Mouse (Mus musculus) hematopoietic stem cell, adult 5-6 weeks (primary cell): ENCODE measurements around the gene Acap2. TPM values are rescaled to one million over a fixed set of nuclear protein-coding genes. Genes with fewer than 3 reads are reported as not detected.

ENCODE experiments used
- ATAC-seq, 2 experiments: fragments of 125-278 bp in 1 of 2; replicated peaks in 1 of 2; 2 replicates each; pipeline ENCODE4 v1.8.0; 2016 to 2017; ENCODE audit warnings: inconsistent platforms in 2 of 2, mild to moderate bottlenecking in 2 of 2, moderate number of reproducible peaks in 2 of 2, low read depth in 1 of 2, moderate TSS enrichment in 1 of 2; ENCODE audit not compliant: low FRiP score in 2 of 2, poor library complexity in 2 of 2, severe bottlenecking in 2 of 2, insufficient read depth in 1 of 2, low TSS enrichment in 1 of 2
- total RNA-seq: library from RNA; stranded (forward); fragments of 172-1452, 232-1000 nt; gene quantifications from 2 replicates; pipeline ENCODE4 v1.2.3, GENCODE M21; 2017

Gene Acap2
- total RNA-seq, 1 experiment from 2014 or later: 44.5 TPM

DNA sequence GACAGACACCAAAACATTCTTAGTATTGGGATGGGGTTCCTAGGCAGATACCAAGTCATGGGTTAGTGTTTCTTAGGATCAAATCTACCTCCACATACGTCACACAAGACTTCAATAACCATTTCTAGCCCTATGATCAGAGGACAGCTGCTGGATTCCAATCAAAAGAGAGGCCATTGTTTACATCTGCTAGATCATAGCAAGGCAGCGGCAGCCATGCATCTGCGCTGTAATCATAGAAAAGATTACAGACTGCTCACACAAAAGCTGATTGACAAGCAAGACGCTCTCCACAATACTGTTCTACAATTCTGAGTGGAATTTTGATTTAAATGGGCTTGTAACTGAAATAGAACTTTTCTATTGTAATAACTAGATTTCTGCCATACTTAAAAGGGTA is 16.3 kb downstream of the Acap2 start:
- no peak for ATAC-seq

DNA sequence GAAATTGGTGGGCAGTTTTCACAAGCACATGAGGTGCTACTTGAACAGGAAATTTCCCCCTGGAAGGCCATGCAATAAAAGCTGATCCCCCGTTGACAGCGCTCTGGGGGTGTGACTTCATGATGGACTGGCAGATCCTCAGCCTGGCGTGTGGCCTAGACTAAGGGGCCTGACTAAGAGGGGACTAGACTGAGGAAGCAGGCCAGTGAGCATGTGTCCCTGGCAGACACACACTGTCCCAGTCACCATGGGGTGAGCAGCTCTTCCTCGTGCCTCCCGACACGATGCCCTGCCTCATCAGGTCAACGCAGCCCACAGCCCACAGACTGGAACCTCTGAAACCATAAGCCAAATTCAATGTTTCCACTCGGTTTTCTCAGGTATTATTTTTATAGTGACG is 18.5 kb downstream of the Acap2 start:
- no peak for ATAC-seq

DNA sequence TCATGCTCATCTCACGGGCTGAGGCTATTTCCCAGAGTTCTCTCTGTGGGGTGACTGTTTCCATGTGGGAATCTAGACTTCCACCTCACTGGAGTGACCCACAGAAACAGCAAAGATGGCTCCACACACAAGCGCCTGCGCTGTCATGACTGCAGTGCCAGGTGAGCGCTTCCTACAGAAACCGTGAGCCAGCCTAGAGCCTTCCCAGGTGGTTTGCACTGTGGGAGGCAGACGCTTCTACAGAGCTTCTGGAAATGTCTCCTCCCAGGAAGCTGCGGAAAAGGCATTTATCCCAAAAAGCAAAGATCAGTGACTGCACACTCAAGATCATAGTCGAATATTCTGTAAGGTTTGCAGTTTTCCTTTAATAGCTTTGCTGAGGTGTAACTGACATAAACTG is 20.2 kb downstream of the Acap2 start:
- ATAC-seq: no peak

DNA sequence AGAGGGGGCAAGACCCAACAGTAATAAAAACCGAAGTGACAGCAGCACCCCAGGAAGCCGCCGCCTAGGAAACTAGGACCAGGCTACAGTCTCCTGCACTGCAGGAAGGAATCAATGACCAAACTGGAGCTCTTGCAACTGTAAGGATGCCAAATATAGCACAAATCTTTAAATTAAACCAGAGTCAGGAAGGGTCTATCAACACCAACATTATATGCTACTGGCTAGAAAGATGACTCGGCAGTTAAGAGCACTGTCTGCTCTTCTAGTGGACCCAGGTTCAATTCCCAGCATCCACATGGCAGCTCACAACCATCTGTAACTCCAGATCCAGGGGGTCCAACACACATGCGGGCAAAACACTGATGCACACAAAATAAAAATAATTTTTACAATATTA is 21.7 kb downstream of the Acap2 start:
- no peak for ATAC-seq

DNA sequence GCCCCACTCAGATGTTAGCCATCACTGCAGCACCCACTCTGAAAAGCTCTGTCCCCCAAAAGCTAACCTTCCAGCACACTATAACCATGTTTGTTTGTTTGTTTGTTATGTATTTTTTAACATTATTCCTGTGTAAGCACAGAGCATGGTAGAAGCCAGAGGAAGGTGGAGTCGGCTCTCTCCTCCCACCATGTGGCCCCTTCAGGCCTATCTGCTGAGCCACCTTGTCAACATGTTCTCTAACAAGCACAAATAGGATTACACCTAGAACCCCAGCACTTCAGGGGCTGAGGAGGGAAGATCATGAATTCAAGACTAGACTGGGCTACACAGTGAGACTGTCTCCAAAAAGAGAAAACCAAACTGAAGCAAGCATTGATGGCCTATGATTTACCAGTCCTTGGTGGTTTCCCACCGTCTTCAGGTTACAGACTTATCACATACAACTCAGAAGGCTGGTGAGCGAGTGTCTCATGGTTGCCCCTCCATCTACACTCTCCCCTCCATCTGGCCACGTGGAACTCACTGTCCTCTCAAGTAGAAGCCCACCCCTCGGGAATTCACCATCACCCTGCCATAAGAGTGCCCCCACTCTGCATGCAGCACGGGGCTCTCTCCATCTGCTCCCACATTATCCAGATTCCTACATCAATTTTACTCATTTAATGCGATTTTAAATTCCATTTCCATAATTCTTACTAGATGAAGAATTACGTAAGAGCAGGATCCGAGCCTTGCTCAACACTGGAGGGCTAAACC is 26.0 kb downstream of the Acap2 start:
- no peak for ATAC-seq

DNA sequence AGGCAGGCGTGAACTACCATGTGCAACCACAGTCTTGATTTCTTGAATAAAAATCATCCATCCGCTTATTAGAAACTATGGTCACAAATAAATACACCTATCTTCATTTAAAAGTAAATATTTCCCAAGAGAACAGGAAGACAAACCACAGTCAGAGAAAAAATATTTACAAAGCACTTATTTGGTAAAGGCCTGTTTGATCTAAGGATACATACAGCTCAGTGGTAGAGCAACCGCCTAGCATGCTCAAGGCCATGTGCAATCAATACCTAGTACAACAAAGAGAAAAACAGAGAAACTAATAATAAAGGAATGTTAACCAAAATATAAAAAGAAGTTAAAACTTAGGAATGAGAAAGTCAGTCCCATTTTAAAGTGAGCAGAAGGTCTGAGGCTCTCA is 28.8 kb downstream of the Acap2 start:
- ATAC-seq: no peak

DNA sequence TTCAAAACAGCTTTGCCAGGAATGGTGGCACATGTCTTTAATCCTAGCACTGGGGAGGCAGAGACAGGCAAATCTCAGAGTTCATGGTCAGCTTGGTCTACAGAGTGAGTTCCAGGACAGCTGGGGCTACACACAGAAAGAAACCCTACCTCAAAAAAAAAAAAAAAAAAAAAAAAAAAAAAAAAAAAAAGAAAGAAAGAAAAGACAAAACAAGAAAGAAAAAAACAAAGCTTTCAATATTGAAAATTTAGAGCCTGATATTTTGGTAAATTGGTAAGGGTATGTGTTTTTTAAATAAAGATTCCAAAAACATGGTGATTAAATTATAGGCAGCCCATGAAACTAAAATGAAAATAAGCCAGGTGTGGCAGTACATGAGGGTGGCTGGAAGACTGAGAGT is 29.6 kb downstream of the Acap2 start:
- no peak for ATAC-seq

DNA sequence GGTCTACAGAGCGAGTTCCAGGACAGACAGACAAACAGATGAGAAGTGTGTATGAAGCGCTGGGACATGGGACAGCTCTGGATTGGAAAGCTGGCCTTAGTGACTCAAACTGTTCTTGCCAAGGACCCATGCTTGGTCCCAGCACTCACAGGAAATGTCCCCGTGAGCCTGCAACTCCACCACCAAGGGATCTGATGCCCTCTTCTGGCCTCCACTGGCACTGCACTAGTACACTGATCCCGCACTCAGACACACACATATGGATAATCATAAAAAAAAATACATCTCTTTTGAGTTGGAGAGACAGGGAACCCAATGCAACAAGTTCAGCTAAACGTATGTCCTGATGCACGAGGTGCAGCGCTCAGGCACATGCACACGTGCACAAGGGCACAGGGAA is 30.7 kb downstream of the Acap2 start:
- no peak for ATAC-seq

DNA sequence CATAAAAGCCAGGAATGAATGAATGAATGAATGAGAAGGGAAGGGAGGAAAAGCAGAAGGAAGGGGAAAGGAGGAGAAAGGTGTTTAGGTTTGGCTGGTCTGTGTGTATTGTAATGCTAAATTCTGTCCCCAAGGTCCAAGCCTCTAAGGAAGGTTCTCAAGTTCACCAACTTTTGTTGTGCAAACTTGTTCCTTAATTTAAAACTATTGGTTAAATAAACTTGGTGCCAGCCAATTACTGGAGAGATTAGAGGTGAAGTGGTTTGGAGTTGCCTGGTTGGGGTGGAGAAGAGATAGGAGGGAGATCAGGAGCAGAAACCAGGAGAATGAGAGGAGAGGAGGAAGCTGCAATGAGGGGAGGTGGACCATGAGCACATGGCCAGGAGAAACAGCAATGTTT is 31.4 kb downstream of the Acap2 start:
- no peak for ATAC-seq

DNA sequence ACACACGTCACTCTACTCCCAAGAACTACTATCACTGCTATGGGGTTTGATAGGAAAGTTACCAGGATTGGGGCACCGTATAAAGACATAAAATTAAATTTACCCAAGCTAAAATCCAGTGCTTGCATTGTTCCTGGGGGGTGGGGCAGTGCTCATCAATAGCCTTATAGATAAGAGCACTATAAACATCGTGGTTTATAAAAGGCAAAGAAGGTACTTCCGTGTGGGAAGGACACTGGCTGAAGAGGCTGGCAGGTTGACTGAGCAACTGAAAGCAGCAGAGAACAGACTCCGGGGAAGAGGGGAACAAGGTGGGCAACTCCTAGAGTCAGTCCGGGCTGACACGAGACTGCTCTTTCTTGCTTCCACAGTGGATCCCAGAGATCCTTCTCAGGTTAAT is 33.1 kb downstream of the Acap2 start:
- no peak for ATAC-seq

DNA sequence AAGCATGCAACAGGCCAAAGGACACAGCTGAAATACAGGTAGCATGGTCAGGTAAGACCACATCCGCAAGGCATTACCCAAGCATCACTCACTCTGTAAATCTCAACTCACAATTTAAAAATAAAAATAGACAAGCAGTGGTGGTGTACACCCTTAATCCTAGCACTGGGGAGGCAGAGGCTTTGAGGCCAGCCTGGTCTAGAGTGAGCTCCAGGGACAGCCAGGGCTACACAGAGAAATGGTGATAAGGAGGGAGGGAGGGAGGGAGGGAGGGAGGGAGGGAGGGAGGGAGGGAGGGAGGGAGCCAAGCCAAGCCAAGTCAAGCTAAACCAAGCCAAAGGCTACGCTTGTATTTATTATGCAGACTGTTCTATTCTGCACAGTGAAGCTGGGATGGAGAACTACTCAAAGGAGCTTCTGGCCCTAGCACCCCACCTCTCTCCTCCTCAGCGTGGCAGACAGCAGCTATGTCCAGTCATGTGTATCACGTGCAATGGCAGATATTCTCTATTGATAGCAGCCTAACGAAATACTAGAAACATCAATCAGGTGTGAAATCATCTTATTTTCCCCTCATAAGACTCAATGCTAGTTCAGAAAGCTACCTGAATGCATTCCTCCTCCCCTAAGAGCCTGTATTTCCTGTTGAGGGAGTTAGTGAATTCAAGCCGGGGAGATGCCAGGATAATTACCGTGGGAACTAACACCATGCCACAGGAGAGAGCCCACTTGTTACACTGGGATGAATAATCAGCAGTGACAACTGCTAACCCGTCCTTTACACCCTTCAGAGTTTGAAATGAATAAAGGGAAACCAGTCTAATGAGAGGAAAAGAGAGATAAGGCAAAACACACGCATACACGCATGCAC is 33.8 kb downstream of the Acap2 start:
- no peak for ATAC-seq

DNA sequence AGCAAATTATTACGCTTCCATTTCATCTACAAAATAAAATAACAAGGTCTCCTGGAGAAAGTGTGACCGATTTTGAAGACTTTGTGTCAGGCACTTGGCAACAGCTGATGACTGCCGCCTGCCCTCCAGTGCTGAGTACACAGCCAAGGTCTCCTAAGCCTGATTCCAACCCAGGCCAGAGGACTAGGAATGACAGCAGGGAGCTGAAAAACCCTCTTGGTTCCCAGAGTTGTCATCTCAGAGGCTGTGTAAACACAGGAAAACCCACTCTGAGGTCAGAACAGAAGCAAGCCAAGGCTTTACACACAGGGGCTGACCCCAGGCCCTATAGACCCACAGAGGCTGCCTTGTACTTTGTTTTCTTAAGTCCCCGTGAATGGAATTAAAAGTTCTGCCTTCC is 35.1 kb downstream of the Acap2 start:
- no peak for ATAC-seq

DNA sequence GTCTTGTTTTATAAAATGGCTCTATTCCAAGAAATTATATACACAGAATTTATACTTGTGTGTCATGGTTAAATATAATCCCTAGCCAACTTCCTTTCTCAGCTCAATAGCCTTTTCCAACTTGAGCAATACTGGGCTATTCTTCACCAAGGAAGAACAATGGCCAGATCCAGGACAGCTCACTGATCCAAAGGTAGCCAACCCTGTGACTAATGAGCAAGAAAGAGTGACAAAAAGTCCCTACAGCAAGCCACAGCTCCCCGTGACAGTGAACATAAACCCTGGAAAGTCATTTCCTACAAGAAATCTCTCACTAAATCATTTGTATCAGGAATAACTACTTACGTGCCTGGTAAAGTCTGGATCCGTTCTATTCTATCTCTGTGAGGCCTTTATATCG is 35.6 kb downstream of the Acap2 start:
- no peak for ATAC-seq

DNA sequence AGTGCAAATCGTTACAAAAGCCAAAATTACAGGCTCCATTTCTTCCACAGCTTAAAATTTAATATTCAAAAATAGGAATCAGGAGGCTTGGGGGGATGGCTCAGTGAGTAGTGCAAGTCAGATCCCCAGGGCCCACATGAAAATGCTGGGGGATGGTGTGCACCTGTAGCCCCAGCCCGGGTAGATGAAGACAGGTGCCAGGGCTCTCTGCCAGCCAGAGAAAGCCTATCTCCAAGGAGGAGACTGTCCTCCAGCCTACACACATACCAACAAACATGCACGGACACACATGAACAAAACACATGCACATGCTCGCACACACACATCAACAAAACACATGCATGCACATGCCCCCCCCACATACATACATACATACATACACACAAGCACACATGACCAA is 36.9 kb downstream of the Acap2 start:
- no peak for ATAC-seq

DNA sequence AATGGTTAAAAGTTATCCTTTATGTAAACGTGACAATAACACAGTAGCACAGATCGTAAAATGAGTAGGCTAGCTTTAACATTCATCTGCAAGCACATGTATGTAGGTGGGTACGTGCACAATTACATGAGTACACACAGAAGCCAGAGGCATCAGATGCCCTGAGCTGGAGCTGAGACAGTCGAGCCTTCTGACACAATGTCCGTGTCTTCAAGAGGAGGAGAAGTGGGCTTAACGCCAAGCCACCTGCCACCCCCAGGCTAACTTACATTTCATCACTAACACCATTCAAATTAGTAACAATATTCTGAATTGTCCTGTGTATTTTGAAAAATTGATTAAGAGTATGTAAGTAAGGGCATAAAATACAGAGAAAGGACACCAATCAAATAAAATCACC is 40.6 kb downstream of the Acap2 start:
- ATAC-seq: no peak

DNA sequence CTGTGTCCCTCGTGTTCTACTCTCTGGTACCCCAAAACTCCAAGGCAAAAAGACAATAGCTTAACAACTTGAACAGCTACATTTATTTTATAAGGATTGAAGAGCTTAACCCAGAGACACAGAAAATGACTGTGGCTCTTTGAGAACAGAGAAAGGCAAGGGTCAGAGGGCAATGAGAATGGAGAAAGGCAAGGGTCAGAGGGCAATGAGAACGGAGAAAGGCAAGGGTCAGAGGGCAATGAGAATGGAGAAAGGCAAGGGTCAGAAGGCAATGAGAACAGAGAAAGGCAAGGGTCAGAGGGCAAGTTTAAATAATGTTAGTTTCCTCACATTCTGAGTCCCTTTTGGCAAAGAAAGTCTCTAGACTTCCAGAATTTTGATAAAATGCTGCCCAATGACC is 41.6 kb downstream of the Acap2 start:
- no peak for ATAC-seq

DNA sequence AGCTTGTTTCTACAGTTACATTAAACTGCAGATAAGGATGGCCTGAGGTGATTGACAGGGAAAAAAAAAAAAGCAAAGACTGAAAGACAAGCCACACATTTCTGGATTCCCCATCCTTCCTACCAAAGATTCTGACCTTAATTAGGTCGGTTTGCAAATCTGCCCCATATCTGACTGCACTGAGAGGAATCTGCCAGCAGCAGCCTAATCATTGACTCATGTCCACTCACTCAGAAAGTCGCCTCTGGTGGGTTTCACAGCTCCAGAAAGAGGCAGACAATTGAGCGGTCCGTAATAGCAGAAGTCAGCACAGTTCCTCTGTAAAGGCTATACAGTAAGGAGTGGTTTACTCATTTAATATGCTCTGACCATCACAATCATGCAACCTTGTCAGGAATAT is 51.2 kb downstream of the Acap2 start:
- ATAC-seq: no peak

DNA sequence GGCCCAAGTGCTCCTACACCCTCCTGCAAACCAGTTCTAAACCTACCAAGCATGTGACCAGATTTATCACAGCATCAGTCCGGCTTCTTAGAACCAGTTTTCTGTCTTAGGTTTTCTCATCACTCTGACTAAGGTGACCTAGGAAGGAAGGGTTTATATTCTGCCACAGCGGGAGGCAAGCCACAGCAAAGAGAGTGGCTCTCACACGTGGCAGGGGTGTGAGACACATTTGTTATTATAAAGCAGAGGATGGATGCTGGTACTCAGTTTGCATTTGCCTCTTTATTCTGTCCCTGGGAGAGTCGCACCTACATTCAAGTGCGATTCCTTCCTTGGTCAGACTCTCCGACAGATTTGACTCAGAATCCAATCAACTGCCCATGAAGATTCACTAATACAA is 52.2 kb downstream of the Acap2 start:
- ATAC-seq: no peak

DNA sequence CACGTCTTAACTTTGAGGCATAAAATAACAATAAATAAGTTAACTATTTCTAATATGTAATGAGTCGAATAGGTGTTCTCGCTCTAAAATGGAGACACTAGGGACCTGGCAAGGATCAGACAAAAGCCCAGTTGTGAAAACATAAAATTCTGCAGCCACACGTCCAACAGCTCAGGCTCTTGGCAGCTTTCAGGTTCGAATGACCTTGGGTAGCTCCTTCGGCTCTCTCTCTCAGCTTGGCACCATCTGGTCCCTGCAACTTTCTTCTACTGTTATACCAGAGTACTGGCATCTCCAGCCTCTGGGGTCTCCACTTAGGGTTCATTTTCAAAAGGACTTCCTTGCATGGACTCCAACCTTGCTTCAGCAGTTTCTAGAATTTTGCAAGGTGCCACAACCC is 53.3 kb downstream of the Acap2 start:
- no peak for ATAC-seq
